Mouse (Mus musculus): ENCODE measurements around the gene Gm28042. TPM values are rescaled to one million over a fixed set of nuclear protein-coding genes. Genes with fewer than 3 reads are reported as not detected.

Gene Gm28042
- polyA plus RNA-seq, 1 experiment from 2014 or later, result 4.0 TPM

- H3K27ac ChIP-seq (ENCODE audit: low read length), result no peak overlapping the region
- no peak overlapping the region for H3K4me2 ChIP-seq (replicated peaks; ENCODE audit: low read depth, low read length)
- no peak overlapping the region for H3K4me3 ChIP-seq (ENCODE audit: low read length)
- H3K9me3 ChIP-seq (ENCODE audit: low read length), result no peaks in the 10 kb centered on the region
- 42% methylated on average over 16 of the region's 16 CpGs for WGBS
- H3K27me3 ChIP-seq (ENCODE audit: insufficient read depth, low read length), result no peaks in the 10 kb centered on the region
- H3K4me1 ChIP-seq (ENCODE audit: insufficient read depth, low read length), result no peaks in the 10 kb centered on the region
- peak; percentile 65 for ATAC-seq (ENCODE audit: low FRiP score, low TSS enrichment)
- no peak overlapping the region for H3K9ac ChIP-seq (replicated peaks; ENCODE audit: low read length)
- no peaks in the 10 kb centered on the region for H3K36me3 ChIP-seq (ENCODE audit: insufficient read depth, low read length)
Observed at GRCm38 (mm10) chr2:120068555-120069465, 41.5 kb downstream of the Gm28042 start.

GRCm38 (mm10) chr2:120069466-120069990, 42.2 kb downstream of the Gm28042 start:
- peaks cover under 1% of the 10 kb centered on the region; the same call in 1 of the 2 replicates for H3K27me3 ChIP-seq (ENCODE audit: insufficient read depth, low read length)
- 64% methylated on average over 8 of the region's 8 CpGs for WGBS
- no peak overlapping the region for H3K4me2 ChIP-seq (replicated peaks; ENCODE audit: low read depth, low read length)
- H3K36me3 ChIP-seq (ENCODE audit: insufficient read depth, low read length), result no peaks in the 10 kb centered on the region
- H3K4me1 ChIP-seq (ENCODE audit: insufficient read depth, low read length), result no peaks in the 10 kb centered on the region
- no peak overlapping the region for H3K9ac ChIP-seq (replicated peaks; ENCODE audit: low read length)
- no peak overlapping the region for H3K27ac ChIP-seq (ENCODE audit: low read length)
- H3K9me3 ChIP-seq (ENCODE audit: low read length), result no peaks in the 10 kb centered on the region
- no peak for ATAC-seq (ENCODE audit: low FRiP score, low TSS enrichment)
- no peak overlapping the region for H3K4me3 ChIP-seq (ENCODE audit: low read length)

- Histone ChIP-seq H3K4me3 (ENCODE audit: low read length) (no peak overlapping the region), H3K27ac (ENCODE audit: low read length) (no peak overlapping the region), H3K36me3 (ENCODE audit: insufficient read depth, low read length) (no peaks in the 10 kb centered on the region), H3K27me3 (ENCODE audit: insufficient read depth, low read length) (peaks cover 23% of the 10 kb centered on the region; the same call in 1 of the 2 replicates), H3K9ac (replicated peaks; ENCODE audit: low read length) (no peak overlapping the region), H3K4me1 (ENCODE audit: insufficient read depth, low read length) (peaks cover 10% of the 10 kb centered on the region), H3K4me2 (replicated peaks; ENCODE audit: low read depth, low read length) (no peak overlapping the region), H3K9me3 (ENCODE audit: low read length) (no peaks in the 10 kb centered on the region)
- no peak for ATAC-seq (ENCODE audit: low FRiP score, low TSS enrichment)
- whole genome bisulfite sequencing, result 91% methylated on average over 4 of the region's 4 CpGs
Observed at GRCm38 (mm10) chr2:120074096-120074495, 46.8 kb downstream of the Gm28042 start.

DNA sequence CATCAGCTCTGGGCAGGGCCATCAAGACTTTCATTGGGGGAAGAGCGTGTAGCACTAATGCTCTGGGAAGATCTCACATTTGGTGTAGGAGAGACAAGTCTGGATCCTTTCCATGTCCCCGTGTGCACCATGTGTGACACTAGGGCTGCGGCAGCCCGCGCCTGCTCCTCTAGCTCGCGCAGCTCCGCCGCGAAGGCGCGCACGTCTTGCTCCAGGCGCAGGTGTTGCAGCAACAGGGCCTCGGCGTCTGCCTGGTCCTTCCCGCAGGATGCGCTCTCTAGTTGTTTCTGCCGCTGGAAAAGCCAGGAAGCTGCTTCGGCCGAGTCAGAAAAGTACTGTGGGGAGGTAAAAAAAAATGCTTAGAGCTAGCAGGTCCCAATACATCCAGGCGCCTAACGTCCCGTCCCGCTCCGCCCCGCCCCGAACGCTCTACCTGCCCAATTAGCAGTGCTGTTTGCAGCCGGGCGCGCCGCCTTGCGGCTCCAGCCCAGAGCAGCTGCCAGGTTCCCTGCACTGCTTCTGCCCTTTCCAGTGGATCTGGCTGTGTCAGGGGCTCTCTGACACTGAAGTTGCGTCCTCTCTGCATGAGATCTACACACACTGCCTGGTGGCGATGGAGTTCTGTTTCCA, 48.9 kb downstream of the Gm28042 start:
- H3K27ac ChIP-seq (ENCODE audit: low read length), result no peak overlapping the region
- H3K36me3 ChIP-seq (ENCODE audit: insufficient read depth, low read length), result no peaks in the 10 kb centered on the region
- peaks cover 10% of the 10 kb centered on the region for H3K4me1 ChIP-seq (ENCODE audit: insufficient read depth, low read length)
- peak overlapping the region; percentile 58 for H3K4me2 ChIP-seq (replicated peaks; ENCODE audit: low read depth, low read length)
- WGBS, result 2% methylated on average over 36 of the region's 36 CpGs
- H3K9ac ChIP-seq (replicated peaks; ENCODE audit: low read length), result peak overlapping the region; percentile 27; the same call in 1 of the 2 replicates
- H3K27me3 ChIP-seq (ENCODE audit: insufficient read depth, low read length), result peaks cover 23% of the 10 kb centered on the region; the same call in 1 of the 2 replicates
- peak; percentile 75; the same call in 1 of the 2 replicates for ATAC-seq (ENCODE audit: low FRiP score, low TSS enrichment)
- H3K9me3 ChIP-seq (ENCODE audit: low read length), result no peaks in the 10 kb centered on the region
- H3K4me3 ChIP-seq (ENCODE audit: low read length), result peak overlapping the region; percentile 41

DNA sequence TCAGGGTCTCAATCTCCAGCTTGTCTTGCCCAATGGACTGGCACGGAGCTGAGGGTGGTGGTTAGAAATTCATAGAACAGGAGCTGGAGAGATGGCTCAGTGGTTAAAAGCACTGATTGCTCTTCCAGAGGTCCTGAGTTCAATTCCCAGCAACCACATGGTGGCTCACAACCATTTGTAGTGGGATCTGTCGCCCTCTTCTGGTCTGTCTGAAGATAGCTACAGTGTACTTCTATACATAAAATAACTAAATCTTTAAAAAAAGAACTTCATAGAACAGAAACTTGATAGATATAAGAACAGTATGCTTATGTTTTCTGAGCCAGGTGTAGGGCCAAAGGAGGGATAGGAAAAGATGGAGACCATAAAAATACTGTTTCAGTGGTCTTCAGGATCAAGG, 55.1 kb downstream of the Gm28042 start:
- H3K27ac ChIP-seq (ENCODE audit: low read length), result no peak overlapping the region
- H3K4me2 ChIP-seq (replicated peaks; ENCODE audit: low read depth, low read length), result no peak overlapping the region
- no peak overlapping the region for H3K9ac ChIP-seq (replicated peaks; ENCODE audit: low read length)
- H3K36me3 ChIP-seq (ENCODE audit: insufficient read depth, low read length), result no peaks in the 10 kb centered on the region
- H3K4me3 ChIP-seq (ENCODE audit: low read length), result no peak overlapping the region
- no peaks in the 10 kb centered on the region for H3K27me3 ChIP-seq (ENCODE audit: insufficient read depth, low read length)
- no peak for ATAC-seq (ENCODE audit: low FRiP score, low TSS enrichment)
- H3K9me3 ChIP-seq (ENCODE audit: low read length), result no peaks in the 10 kb centered on the region
- H3K4me1 ChIP-seq (ENCODE audit: insufficient read depth, low read length), result no peaks in the 10 kb centered on the region
- 76% methylated on average over 2 of the region's 2 CpGs for WGBS

DNA sequence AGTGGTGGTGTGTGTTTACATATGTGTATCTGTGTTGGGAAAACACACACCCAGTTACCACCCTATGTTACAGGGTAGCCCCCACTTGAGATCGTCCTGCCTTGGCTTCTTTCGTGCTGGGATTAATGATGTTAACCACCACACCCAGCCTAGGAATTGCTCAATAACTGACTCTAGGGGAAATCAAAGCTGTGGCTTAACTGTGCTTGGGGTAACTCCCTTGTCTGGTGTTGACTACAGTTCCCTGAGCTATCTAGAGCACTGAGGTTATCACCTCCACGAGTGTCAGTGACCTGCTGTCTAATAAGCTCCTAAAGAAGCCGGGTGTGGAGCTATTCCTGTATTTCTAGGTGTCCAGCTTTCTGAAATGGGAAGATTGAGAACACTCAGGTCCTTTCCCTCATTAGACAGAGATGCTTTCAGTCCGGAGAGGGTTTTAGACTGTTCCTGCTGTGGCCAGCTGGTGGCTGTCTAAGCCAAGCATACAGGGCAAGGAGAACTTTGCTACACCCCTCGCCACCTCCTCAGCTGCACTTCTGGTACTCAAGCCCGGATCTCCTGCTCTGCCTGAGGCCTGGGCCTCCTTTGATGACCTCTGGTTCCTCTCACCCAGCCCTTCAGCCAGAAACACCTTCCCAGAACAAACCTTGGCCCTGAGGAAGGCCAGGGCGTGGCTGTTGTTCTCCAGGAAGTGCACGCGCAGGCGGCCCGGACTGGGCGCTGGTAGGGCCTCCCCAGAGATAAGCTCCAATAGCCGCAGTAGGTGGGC, 57.5 kb downstream of the Gm28042 start:
- H3K27me3 ChIP-seq (ENCODE audit: insufficient read depth, low read length), result no peaks in the 10 kb centered on the region
- no peak overlapping the region for H3K4me2 ChIP-seq (replicated peaks; ENCODE audit: low read depth, low read length)
- H3K27ac ChIP-seq (ENCODE audit: low read length), result no peak overlapping the region
- no peak overlapping the region for H3K9ac ChIP-seq (replicated peaks; ENCODE audit: low read length)
- no peaks in the 10 kb centered on the region for H3K36me3 ChIP-seq (ENCODE audit: insufficient read depth, low read length)
- H3K4me3 ChIP-seq (ENCODE audit: low read length), result no peak overlapping the region
- H3K9me3 ChIP-seq (ENCODE audit: low read length), result no peaks in the 10 kb centered on the region
- WGBS, result 72% methylated on average over 14 of the region's 14 CpGs
- peak; percentile 52; the same call in 1 of the 2 replicates for ATAC-seq (ENCODE audit: low FRiP score, low TSS enrichment)
- H3K4me1 ChIP-seq (ENCODE audit: insufficient read depth, low read length), result no peaks in the 10 kb centered on the region

- no peaks in the 10 kb centered on the region for H3K36me3 ChIP-seq (ENCODE audit: insufficient read depth, low read length)
- WGBS, result 75% methylated on average over 3 of the region's 3 CpGs
- H3K4me1 ChIP-seq (ENCODE audit: insufficient read depth, low read length), result no peaks in the 10 kb centered on the region
- H3K4me2 ChIP-seq (replicated peaks; ENCODE audit: low read depth, low read length), result no peak overlapping the region
- no peak overlapping the region for H3K27ac ChIP-seq (ENCODE audit: low read length)
- H3K9me3 ChIP-seq (ENCODE audit: low read length), result no peaks in the 10 kb centered on the region
- H3K9ac ChIP-seq (replicated peaks; ENCODE audit: low read length), result no peak overlapping the region
- no peak for ATAC-seq (ENCODE audit: low FRiP score, low TSS enrichment)
- H3K4me3 ChIP-seq (ENCODE audit: low read length), result no peak overlapping the region
- H3K27me3 ChIP-seq (ENCODE audit: insufficient read depth, low read length), result no peaks in the 10 kb centered on the region
Observed at GRCm38 (mm10) chr2:120086038-120086437, 58.7 kb downstream of the Gm28042 start.

DNA sequence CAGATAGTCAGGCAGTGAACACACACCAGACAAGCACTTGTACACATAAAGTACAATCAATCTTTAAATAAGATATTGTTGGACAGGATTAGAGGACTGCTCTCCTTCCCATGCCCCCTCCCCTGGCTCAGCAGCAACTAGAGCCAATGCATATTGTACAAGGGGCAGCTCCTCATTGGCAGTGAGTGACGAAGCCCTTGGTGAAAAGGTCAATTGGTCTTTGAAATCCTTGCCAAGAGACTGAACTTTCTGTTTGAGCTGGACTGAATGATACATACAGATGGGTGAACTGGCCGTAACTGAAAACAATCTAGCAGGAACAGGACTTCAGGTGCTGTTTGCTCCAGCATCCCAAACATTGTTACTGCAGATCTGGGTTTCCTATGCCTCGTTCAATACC, 60.1 kb downstream of the Gm28042 start:
- Histone ChIP-seq H3K36me3 (ENCODE audit: insufficient read depth, low read length) (no peaks in the 10 kb centered on the region), H3K27ac (ENCODE audit: low read length) (no peak overlapping the region), H3K4me2 (replicated peaks; ENCODE audit: low read depth, low read length) (no peak overlapping the region), H3K4me3 (ENCODE audit: low read length) (no peak overlapping the region), H3K9me3 (ENCODE audit: low read length) (no peaks in the 10 kb centered on the region), H3K9ac (replicated peaks; ENCODE audit: low read length) (no peak overlapping the region), H3K27me3 (ENCODE audit: insufficient read depth, low read length) (no peaks in the 10 kb centered on the region), H3K4me1 (ENCODE audit: insufficient read depth, low read length) (no peaks in the 10 kb centered on the region)
- no peak for ATAC-seq (ENCODE audit: low FRiP score, low TSS enrichment)
- WGBS, result 86% methylated on average over 3 of the region's 3 CpGs

GRCm38 (mm10) chr2:120087897-120088296, 60.6 kb downstream of the Gm28042 start:
- H3K9me3 ChIP-seq (ENCODE audit: low read length), result no peaks in the 10 kb centered on the region
- H3K4me1 ChIP-seq (ENCODE audit: insufficient read depth, low read length), result no peaks in the 10 kb centered on the region
- ATAC-seq (ENCODE audit: low FRiP score, low TSS enrichment), result no peak
- no peak overlapping the region for H3K9ac ChIP-seq (replicated peaks; ENCODE audit: low read length)
- no peaks in the 10 kb centered on the region for H3K36me3 ChIP-seq (ENCODE audit: insufficient read depth, low read length)
- H3K27me3 ChIP-seq (ENCODE audit: insufficient read depth, low read length), result no peaks in the 10 kb centered on the region
- no peak overlapping the region for H3K4me2 ChIP-seq (replicated peaks; ENCODE audit: low read depth, low read length)
- whole genome bisulfite sequencing, result 85% methylated on average over 2 of the region's 2 CpGs
- H3K4me3 ChIP-seq (ENCODE audit: low read length), result no peak overlapping the region
- H3K27ac ChIP-seq (ENCODE audit: low read length), result no peak overlapping the region

All from kidney, embryonic 16.5 days (tissue).